ENCODE assay signal across 11 mouse cellular contexts in genomic region chr7:28601668-28602067, GRCm38 (mm10). TPM values are rescaled to one million over a fixed set of nuclear protein-coding genes. Genes with fewer than 3 reads are reported as not detected.
DNase-seq lines count a peak whose midpoint lies in the region; ATAC-seq and TF ChIP-seq lines count a peak whose summit lies in the region.
"Had no signal": no experiment of that assay in that cellular context is flagged by ENCODE, and none has a peak within 500 bp of the region (broad histone marks: within the 10 kb centered on the region; RNA-seq: fewer than 3 reads in every experiment).

No protein-coding gene starts in this region.

- no peak overlapping the region for H3K4me2 ChIP-seq in midbrain, embryonic 11.5 days
- no peak overlapping the region for H3K4me2 ChIP-seq in midbrain, embryonic 13.5 days (replicated peaks)
- H3K4me2 ChIP-seq in hindbrain, embryonic 16.5 days (ENCODE audit: low read length) = peak overlapping the region; percentile 25
- no peak overlapping the region for H3K4me2 ChIP-seq in stomach, postnatal 0 days (replicated peaks; ENCODE audit: low read depth)

- no peaks in the 10 kb centered on the region for H3K36me3 ChIP-seq in midbrain, embryonic 11.5 days (ENCODE audit: control insufficient read depth, insufficient read depth, low read length)
- H3K36me3 ChIP-seq in midbrain, embryonic 13.5 days = no peaks in the 10 kb centered on the region
- no peaks in the 10 kb centered on the region for H3K36me3 ChIP-seq in hindbrain, embryonic 16.5 days (ENCODE audit: control insufficient read depth, insufficient read depth, low read length)
- no peaks in the 10 kb centered on the region for H3K36me3 ChIP-seq in stomach, postnatal 0 days (ENCODE audit: control insufficient read depth, insufficient read depth, low read length)

- H3K4me1 ChIP-seq in midbrain, embryonic 11.5 days (ENCODE audit: control insufficient read depth, insufficient read depth, low read length) = peaks cover 9% of the 10 kb centered on the region
- peaks cover 15% of the 10 kb centered on the region for H3K4me1 ChIP-seq in midbrain, embryonic 13.5 days (replicated peaks)
- H3K4me1 ChIP-seq in hindbrain, embryonic 16.5 days (ENCODE audit: control insufficient read depth, insufficient read depth, low read depth, low read length) = peaks cover 10% of the 10 kb centered on the region
- no peaks in the 10 kb centered on the region for H3K4me1 ChIP-seq in stomach, postnatal 0 days (replicated peaks; ENCODE audit: control insufficient read depth, insufficient read depth)

- H3K4me3 ChIP-seq in midbrain, embryonic 11.5 days (ENCODE audit: low read depth, low read length) = no peak overlapping the region
- no peak overlapping the region for H3K4me3 ChIP-seq in midbrain, embryonic 13.5 days (replicated peaks)
- no peak overlapping the region for H3K4me3 ChIP-seq in hindbrain, embryonic 16.5 days (ENCODE audit: low read length)
- H3K4me3 ChIP-seq in stomach, postnatal 0 days (ENCODE audit: low read depth, low read length) = no peak overlapping the region
- H3K4me3 ChIP-seq: myocyte had no signal

- no peak overlapping the region for H3K27ac ChIP-seq in midbrain, embryonic 11.5 days (ENCODE audit: low read depth, low read length)
- no peak overlapping the region for H3K27ac ChIP-seq in midbrain, embryonic 13.5 days
- no peak overlapping the region for H3K27ac ChIP-seq in hindbrain, embryonic 16.5 days (ENCODE audit: low read depth, low read length)
- no peak overlapping the region for H3K27ac ChIP-seq in stomach, postnatal 0 days (replicated peaks)

- peak; percentile 52 to 84 for DNase-seq in adrenal gland, adult (ENCODE audit: inconsistent age in 2 of 2, low spot score in 1 of 2)
- no peak for DNase-seq in adrenal gland, postnatal 4 days (ENCODE audit: low spot score in 2 of 2)
- DNase-seq in midbrain, embryonic 11.5 days (ENCODE audit: low spot score, missing footprints) = peak; percentile 97
- DNase-seq in embryo, embryonic 11 days = peak; percentile 78
- peak; percentile 70 for DNase-seq in lung, postnatal 14 days
- DNase-seq in stomach, postnatal 0 days (ENCODE audit: low spot score) = peak; percentile 56

- ATAC-seq in midbrain, embryonic 11.5 days (ENCODE audit: low FRiP score) = no peak
- ATAC-seq in midbrain, embryonic 13.5 days = no peak
- 0 out of 2 replicates have a peak, but pooled peaks have one; percentile 22 for ATAC-seq in hindbrain, embryonic 16.5 days
- ATAC-seq in stomach, postnatal 0 days (ENCODE audit: low FRiP score, low TSS enrichment) = no peak

- H3K9ac ChIP-seq in midbrain, embryonic 11.5 days (ENCODE audit: low read length) = no peak overlapping the region
- no peak overlapping the region for H3K9ac ChIP-seq in midbrain, embryonic 13.5 days (replicated peaks)
- H3K9ac ChIP-seq in hindbrain, embryonic 16.5 days (ENCODE audit: low read depth, low read length) = no peak overlapping the region
- no peak overlapping the region for H3K9ac ChIP-seq in stomach, postnatal 0 days (ENCODE audit: low read length)

- WGBS in midbrain, embryonic 11.5 days = 28% methylated on average over 7 of the region's 7 CpGs
- WGBS in midbrain, embryonic 13.5 days = 30% methylated on average over 7 of the region's 7 CpGs
- WGBS in hindbrain, embryonic 16.5 days = 19% methylated on average over 7 of the region's 7 CpGs
- 17% methylated on average over 7 of the region's 7 CpGs for WGBS in stomach, postnatal 0 days

- TF ChIP-seq EP300 in stomach, postnatal 0 days (optimal IDR thresholded peaks at IDR 0.05) = no peak

- H3K27me3 ChIP-seq in midbrain, embryonic 11.5 days (ENCODE audit: control insufficient read depth, insufficient read depth, low read length) = no peaks in the 10 kb centered on the region
- no peaks in the 10 kb centered on the region for H3K27me3 ChIP-seq in midbrain, embryonic 13.5 days
- H3K27me3 ChIP-seq in hindbrain, embryonic 16.5 days (replicated peaks; ENCODE audit: control insufficient read depth, insufficient read depth, low read length) = no peaks in the 10 kb centered on the region
- H3K27me3 ChIP-seq in stomach, postnatal 0 days (ENCODE audit: control insufficient read depth, insufficient read depth, low read length) = no peaks in the 10 kb centered on the region

- peak; percentile 87 for TF ChIP-seq CTCF in stomach, postnatal 0 days (IDR thresholded peaks at IDR 0.05; ENCODE audit: low read depth)

- no peaks in the 10 kb centered on the region for H3K9me3 ChIP-seq in midbrain, embryonic 11.5 days (ENCODE audit: control insufficient read depth, low read length)
- no peaks in the 10 kb centered on the region for H3K9me3 ChIP-seq in midbrain, embryonic 13.5 days
- H3K9me3 ChIP-seq in hindbrain, embryonic 16.5 days (ENCODE audit: control insufficient read depth, low read length) = no peaks in the 10 kb centered on the region
- no peaks in the 10 kb centered on the region for H3K9me3 ChIP-seq in stomach, postnatal 0 days (ENCODE audit: control insufficient read depth, low read length)

RNA-seq across cellular contexts. Expression of gene Pak4, which starts 3.7 kb away (rescaled TPM):
- 10 to 100 TPM; 32.0 to 36.6 TPM for total RNA-seq in adrenal gland, postnatal 4 days (2021)
- 29.6 and 32.5 TPM in 2 replicates for polyA plus RNA-seq in midbrain, embryonic 11.5 days (2014; fragmentation: Nextera tagmentation; extraction: Ambion mirVana)
- 25.6 and 28.0 TPM in 2 replicates for polyA plus RNA-seq in midbrain, embryonic 13.5 days (2015; fragmentation: Nextera tagmentation; extraction: Ambion mirVana)
- polyA plus RNA-seq in hindbrain, embryonic 16.5 days (2015; fragmentation: Nextera tagmentation; extraction: Ambion mirVana) = 18.2 and 21.5 TPM in 2 replicates
- 33.9 and 34.1 TPM in 2 replicates for polyA plus RNA-seq in stomach, postnatal 0 days (2015; fragmentation: Nextera tagmentation; extraction: Ambion mirVana)

RNA-seq across cellular contexts. Expression of gene Samd4b, which starts 3.7 kb away (rescaled TPM):
- total RNA-seq in adrenal gland, postnatal 4 days (2021) = 10 to 100 TPM; 56.0 to 59.0 TPM
- 23.8 and 27.8 TPM in 2 replicates for polyA plus RNA-seq in midbrain, embryonic 11.5 days (2014; fragmentation: Nextera tagmentation; extraction: Ambion mirVana)
- 20.0 and 25.7 TPM in 2 replicates for polyA plus RNA-seq in midbrain, embryonic 13.5 days (2015; fragmentation: Nextera tagmentation; extraction: Ambion mirVana)
- polyA plus RNA-seq in hindbrain, embryonic 16.5 days (2015; fragmentation: Nextera tagmentation; extraction: Ambion mirVana) = 11.1 and 23.4 TPM in 2 replicates
- 9.8 and 12.0 TPM in 2 replicates for polyA plus RNA-seq in stomach, postnatal 0 days (2015; fragmentation: Nextera tagmentation; extraction: Ambion mirVana)

RNA-seq across cellular contexts. Expression of gene Acp7, which starts 29.5 kb away (rescaled TPM):
- total RNA-seq in adrenal gland, postnatal 4 days (2021) = not detected
- polyA plus RNA-seq in midbrain, embryonic 11.5 days (2014; fragmentation: Nextera tagmentation; extraction: Ambion mirVana) = not detected in 2 replicates
- not detected in 2 replicates for polyA plus RNA-seq in midbrain, embryonic 13.5 days (2015; fragmentation: Nextera tagmentation; extraction: Ambion mirVana)
- polyA plus RNA-seq in hindbrain, embryonic 16.5 days (2015; fragmentation: Nextera tagmentation; extraction: Ambion mirVana) = 0.31 and 0.34 TPM in 2 replicates
- 10.9 and 12.4 TPM in 2 replicates for polyA plus RNA-seq in stomach, postnatal 0 days (2015; fragmentation: Nextera tagmentation; extraction: Ambion mirVana)
- total RNA-seq: heart, adult 18-20 months had no signal
- polyA plus RNA-seq: C2C12, myocyte had no signal

RNA-seq across cellular contexts. Expression of gene Nccrp1, which starts 54.6 kb away (rescaled TPM):
- total RNA-seq in adrenal gland, postnatal 4 days (2021) = not detected
- not detected in 2 replicates for polyA plus RNA-seq in midbrain, embryonic 11.5 days (2014; fragmentation: Nextera tagmentation; extraction: Ambion mirVana)
- not detected in 2 replicates for polyA plus RNA-seq in midbrain, embryonic 13.5 days (2015; fragmentation: Nextera tagmentation; extraction: Ambion mirVana)
- 0.14 TPM in 1 of 2 replicates, not detected in the other for polyA plus RNA-seq in hindbrain, embryonic 16.5 days (2015; fragmentation: Nextera tagmentation; extraction: Ambion mirVana)
- polyA plus RNA-seq in stomach, postnatal 0 days (2015; fragmentation: Nextera tagmentation; extraction: Ambion mirVana) = 20.1 and 27.2 TPM in 2 replicates
- total RNA-seq: heart, adult 18-20 months had no signal
- polyA plus RNA-seq: C2C12 had no signal

Comparison
In these comparisons a context has a peak if more than half of its experiments do, and no peak if none do; other contexts are left out.
1. DNase-seq: peak in adrenal gland, adult (2 of 2), midbrain, embryonic 11.5 days (single experiment), embryo, embryonic 11 days (single experiment), lung, postnatal 14 days (single experiment) and stomach, postnatal 0 days (single experiment); none in adrenal gland, postnatal 4 days (0 of 2).